Mouse (Mus musculus) layer of hippocampus, postnatal 36 days (tissue): ENCODE measurements at regions not wholly inside any gene's neighbourhood (a gene's known extent, or its start where the extent isn't known, plus 50 kb on each side); places are given as distances from the start of the nearest gene placed in this dataset.

Experiments used
- DNase-seq, 2 experiments: peaks; one replicate each; pipeline ENCODE4 v3.0.0; 2022

GRCm38 (mm10) chrX:11170416-11170815 lies 128.6 kb upstream of the H2al1a start:
- DNase-seq: no peak

GRCm38 (mm10) chrX:11180194-11180816 lies 118.8 kb upstream of the H2al1a start:
- no peak for DNase-seq

GRCm38 (mm10) chrX:11181855-11182254 lies 117.2 kb upstream of the H2al1a start:
- DNase-seq: peak in 1 of 2 experiments; percentile 10

- no peak for DNase-seq
These were observed 108.2 kb upstream of the H2al1a start for GRCm38 (mm10) chrX:11190851-11191250.

- no peak for DNase-seq
These were observed 94.9 kb upstream of the H2al1a start for GRCm38 (mm10) chrX:11204135-11204534.

GRCm38 (mm10) chrX:11209895-11210294 lies 89.2 kb upstream of the H2al1a start:
- no peak for DNase-seq

- DNase-seq: no peak
These were observed 86.2 kb upstream of the H2al1a start for GRCm38 (mm10) chrX:11212811-11213210.

GRCm38 (mm10) chrX:11213492-11213891 lies 85.6 kb upstream of the H2al1a start:
- DNase-seq: peak; percentile 3 to 13

- DNase-seq: no peak
These were observed 60.0 kb upstream of the H2al1a start for GRCm38 (mm10) chrX:11239066-11239465.

- DNase-seq: no peak
These were observed 53.5 kb upstream of the H2al1a start for GRCm38 (mm10) chrX:11245576-11245975.
